Mouse (Mus musculus) gastrocnemius, postnatal 10 days (tissue): Measurements from ENCODE around the gene Gxylt2. TPM values are rescaled to one million over a fixed set of nuclear protein-coding genes. Genes with fewer than 3 reads are reported as not detected.

Source experiments
- DNase-seq: peaks from one replicate; pipeline ENCODE4 v3.0.0; 2021; ENCODE audit warnings: mixed read lengths
- total RNA-seq, 2 experiments: library from RNA; stranded (reverse); gene quantifications; 2 replicates each; pipeline ENCODE4 v1.2.3; 2021

The Gxylt2 gene
- total RNA-seq, 2 experiments from 2014 or later, result 5.0 to 7.9 TPM

- no peak for DNase-seq
Measured at GRCm38 (mm10) chr6:100716152-100716551, 11.6 kb downstream of the Gxylt2 start.

DNA sequence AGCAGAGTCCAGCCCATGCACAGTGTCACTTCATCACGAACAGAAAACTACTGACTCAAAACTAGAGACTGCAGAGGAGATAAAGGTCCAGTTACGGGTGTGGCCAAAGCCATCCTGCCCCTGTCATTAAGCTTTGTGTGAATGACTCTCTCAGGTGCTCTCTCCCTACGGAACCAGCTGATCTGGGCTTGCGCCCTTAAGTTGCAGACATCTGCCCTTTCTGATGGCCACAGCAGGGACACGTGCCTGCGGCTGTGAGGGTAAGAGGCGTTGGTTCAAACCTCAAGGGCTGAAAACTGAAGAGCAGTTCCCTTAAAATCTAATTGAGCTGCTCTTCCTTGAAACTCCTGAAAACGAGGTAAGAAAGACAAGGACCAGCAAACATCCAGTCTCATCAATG is 12.3 kb downstream of the Gxylt2 start:
- DNase-seq, result no peak

- DNase-seq, result no peak
Measured at GRCm38 (mm10) chr6:100720098-100720501, 15.6 kb downstream of the Gxylt2 start.

DNA sequence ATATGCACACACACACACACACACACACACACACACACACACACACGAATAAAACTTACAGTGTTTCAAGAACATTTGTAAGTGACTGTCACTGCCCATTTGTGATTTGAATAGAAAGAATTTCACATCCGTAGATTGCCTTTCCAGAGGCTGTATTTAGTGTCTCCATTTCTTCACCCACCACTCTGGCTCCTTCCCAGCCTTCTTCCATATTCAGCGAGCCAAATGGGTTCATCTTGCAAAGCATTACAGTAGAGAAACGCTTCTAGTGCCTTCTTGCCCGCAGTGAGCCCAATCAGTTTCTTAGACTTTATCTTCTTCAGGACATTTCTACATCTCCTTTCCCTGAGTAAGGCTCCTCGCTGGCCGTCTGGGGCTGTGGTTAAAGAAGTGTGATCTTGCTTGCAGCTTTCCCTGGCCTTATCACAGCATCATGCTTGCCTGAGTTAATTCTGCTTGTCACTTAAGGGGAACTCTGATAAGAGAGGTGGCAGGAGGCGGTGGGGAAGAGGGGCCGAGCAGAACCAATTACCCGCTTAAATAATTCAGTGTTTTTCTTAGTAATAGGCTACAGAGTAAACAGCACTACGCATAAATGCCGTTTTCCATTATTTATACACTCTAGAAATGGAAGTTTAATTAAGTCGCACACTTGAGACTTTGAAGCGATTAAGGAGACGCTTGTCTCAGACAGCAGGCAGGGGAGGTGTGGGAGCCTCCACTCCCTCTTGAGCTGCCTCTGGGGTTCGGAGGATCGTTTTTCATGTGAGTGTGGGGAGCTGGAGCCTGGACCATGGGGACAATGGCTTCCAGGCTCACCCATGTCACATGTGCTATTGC is 16.6 kb downstream of the Gxylt2 start:
- DNase-seq, result no peak

DNA sequence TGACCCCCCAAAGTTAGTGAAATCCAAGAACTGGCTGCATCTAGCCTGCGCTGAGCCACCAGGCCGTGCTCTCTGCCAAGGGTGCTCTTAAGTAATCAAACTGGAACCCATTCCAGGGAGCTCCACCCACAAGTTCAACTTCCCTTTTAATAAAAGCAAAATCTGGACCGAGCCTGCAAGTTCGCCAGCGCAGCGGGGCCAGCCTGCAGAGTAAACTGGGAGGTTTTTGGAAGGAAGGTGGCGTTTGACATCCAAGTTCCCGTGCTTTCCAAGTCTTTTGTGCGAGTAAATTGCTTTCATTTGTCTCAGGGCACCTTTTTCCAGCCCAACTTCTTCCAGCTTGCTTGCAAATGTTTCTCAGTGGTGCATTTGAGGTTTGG is 27.5 kb downstream of the Gxylt2 start:
- peak; percentile 67 for DNase-seq

GRCm38 (mm10) chr6:100732376-100733021 is 28.0 kb downstream of the Gxylt2 start:
- DNase-seq, result peak; percentile 22

- no peak for DNase-seq
Measured at GRCm38 (mm10) chr6:100733218-100733617, 28.7 kb downstream of the Gxylt2 start.

- no peak for DNase-seq
Measured at GRCm38 (mm10) chr6:100734321-100734720, 29.8 kb downstream of the Gxylt2 start.

GRCm38 (mm10) chr6:100758431-100759208 is 54.1 kb downstream of the Gxylt2 start:
- DNase-seq, result no peak

GRCm38 (mm10) chr6:100767756-100768155 is 63.2 kb downstream of the Gxylt2 start:
- no peak for DNase-seq

DNA sequence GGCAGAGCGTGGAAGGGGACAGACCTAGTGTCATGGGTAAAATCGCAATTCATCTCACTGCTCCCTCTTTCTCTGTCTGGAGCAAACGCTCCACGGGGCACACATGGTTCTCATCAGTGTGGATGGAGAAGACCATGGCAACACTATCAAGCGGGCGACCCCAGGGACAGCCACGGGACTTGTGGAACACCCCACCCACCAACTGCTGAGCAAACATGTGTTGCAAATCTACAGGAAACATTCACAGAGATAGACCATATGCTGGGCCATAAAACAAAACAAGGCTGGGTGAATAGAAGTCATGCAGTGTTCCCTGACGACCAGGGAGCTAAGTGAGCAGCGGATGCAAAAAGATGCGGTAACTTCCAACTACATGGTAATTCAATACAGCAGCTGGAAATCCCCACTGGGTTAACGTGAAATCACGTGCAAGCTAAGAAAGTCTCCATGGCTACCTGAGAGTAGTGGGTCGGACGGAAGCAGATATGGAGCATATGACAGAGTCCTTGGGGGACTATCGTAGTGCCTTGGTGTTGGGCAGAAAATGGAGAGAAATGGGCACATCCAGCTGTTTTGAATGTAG is 71.5 kb downstream of the Gxylt2 start:
- DNase-seq, result no peak

- no peak for DNase-seq
Measured at GRCm38 (mm10) chr6:100778595-100778994, 74.1 kb downstream of the Gxylt2 start.

DNA sequence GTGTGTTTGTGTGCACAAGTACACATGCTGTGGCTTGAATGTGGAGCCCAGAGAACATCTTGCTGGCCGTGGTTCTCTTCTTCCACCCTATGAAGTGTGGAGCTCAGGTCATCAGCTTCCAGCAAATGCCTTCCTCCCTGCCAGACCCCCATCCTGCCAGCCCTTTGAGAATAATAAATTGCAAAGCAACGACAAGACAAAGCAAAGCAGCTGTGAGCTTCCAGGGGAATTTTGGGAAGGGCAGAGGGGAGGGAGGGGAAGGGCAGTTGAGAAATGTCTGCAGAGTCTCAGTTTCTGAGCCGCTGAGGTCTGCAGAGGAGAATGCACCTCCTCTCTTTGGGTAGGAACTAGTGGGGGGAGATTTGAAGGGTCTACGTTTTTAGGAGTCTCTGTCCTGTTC is 75.9 kb downstream of the Gxylt2 start:
- no peak for DNase-seq

DNA sequence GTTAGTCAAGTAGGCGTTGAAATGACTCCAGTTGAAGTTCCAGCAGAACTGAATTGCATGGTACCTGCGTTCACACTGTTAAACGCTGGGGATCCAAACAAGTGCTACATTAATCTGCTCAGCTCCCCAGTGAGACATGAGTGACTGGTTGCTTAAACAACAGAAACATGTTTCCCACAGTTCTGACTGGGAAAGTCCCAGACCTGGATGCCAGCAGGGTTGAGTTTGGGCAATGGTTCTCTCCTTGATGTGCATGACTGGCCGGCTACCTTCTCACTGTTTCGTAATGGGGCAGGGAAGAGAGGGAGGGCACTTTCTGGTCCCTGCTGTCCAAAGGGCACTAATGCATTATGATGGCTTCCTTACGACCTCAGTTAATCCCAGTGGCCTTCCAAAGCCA is 77.1 kb downstream of the Gxylt2 start:
- DNase-seq, result no peak

DNA sequence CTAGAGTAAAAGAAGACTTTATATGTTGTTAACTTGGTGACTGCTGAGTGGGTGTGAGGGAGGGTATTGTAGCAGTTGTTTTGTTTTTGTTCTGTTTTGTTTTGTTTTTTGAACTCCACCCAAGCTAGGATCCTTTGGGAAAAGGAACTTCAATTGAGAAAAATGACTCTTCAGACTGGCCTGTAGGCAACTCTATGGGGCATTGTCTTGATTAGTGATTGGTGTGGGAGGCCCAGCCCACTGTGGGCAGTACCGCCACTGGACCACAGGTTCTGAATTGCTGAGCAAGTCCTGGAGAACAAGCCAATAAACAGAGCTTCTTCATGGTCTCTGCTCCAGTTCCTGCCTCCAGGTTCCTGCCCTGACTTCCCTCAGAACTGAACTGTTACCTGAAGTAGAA is 83.2 kb downstream of the Gxylt2 start:
- no peak for DNase-seq

DNA sequence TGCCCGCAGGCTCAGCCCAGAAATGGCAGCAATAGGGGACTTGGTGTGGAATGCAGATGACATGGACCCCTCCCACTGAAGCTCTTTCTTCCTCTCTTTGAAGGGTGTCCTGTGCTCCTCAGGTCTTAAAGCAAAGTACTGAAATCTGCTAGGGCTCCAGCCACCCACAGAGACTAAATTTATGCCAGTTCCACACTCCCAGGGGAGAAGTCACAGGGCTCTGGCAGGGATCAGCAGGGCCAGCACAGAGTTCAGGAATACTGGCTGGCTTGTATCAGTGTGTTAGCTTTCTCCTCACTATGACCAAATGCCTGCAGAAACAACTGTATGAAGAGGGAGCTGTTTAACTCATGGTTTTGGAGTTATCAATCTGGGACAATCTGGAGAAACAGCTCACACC is 84.6 kb downstream of the Gxylt2 start:
- DNase-seq, result no peak

DNA sequence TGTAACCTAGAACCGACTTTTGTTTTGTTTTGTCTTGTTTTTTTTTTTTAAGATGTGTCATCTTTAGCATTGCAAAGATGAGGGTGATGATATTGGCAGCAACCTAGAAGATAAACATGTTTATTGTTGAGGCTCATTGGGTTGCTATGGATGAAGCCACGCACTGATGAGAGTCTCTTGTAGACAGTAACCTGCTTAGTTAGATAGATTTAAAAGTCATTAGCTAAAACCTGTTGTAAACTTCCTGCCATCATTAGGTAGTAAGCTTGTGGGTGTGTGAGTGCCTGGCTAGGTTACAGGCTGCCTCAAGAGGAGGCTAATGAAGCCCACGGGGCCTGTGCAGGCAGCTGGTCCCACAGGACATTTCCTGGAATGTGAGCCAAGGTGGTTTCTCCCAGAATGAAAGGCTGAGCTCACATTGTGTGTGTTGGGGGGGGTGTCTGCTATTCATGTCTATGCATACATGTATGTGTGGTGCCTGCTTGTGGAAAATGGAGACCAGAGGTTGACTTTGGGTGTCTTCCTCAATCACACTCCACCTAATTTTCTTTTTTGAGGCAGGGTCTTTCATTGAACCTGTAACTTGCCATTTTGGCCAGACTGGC is 87.6 kb downstream of the Gxylt2 start:
- no peak for DNase-seq

DNA sequence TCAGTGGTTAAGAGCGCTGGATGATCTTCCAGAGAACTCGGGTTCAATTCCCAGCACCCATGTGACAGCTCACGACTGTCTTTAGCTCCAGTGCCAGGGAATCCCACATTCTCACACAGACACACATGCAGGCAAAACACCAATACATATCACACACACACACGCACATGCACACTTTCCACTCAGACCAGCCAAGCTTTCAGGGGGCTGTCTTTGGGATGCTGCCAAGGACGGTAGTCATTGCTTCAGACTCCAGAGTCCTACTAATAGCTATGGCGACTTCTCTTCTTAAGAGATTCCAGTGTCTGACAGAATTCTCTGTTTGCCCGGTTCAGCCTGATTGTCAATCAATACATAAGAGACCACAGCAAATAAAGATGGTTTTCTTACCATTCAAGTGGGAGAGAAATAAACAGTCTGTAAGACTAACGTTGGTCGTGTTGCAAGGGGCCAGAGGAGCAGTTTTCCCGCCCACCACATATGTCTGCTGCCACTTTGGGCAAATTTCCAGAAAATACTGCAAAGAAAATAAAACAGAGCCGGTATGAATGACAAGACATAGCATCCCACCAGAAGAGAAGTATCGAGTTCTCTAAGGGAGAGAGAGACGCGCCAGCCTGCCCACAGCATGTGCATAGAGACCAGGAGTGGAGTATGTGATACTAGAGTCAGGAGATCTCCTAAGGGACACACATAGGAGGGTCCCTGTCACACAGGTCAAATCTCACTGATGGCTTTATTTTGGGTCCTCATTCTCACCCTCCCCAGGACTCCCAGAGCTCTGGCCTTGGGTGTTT is 88.6 kb downstream of the Gxylt2 start:
- no peak for DNase-seq

DNA sequence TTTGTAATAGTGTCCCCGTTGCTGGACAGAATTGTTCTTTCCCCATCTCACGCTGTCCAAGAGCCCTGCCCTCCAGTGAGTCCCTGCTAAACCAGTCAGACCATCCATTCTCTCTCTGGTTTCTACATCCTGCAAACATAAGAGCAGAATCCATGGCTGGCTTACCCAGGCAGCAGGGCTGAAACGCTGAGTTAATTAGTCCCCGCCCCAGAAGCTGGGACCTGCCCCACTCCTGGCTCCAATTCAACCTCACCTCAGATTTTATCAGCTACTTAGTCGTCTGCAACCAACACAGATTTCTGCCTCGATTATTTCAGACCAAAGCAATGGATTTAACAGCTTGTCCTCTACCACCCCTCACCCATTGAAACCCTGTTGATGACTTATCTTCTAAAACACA is 91.3 kb downstream of the Gxylt2 start:
- no peak for DNase-seq

GRCm38 (mm10) chr6:100799290-100799689 is 94.8 kb downstream of the Gxylt2 start:
- no peak for DNase-seq

- DNase-seq, result no peak
Measured at GRCm38 (mm10) chr6:100799766-100800165, 95.2 kb downstream of the Gxylt2 start.
